Mouse (Mus musculus) spleen, adult 2 months (tissue): ENCODE results near the gene Slc22a18. TPM values are rescaled to one million over a fixed set of nuclear protein-coding genes. Genes with fewer than 3 reads are reported as not detected.

ENCODE experiments used
- DNase-seq, 2 experiments: peaks; one replicate each; pipeline versions ENCODE4 v3.0.0 to v3.0.0-alpha.2; 2012 to 2021; ENCODE audit warnings: low spot score in 2 of 2, low read depth in 1 of 2
- H3K27ac ChIP-seq: fragments of 200-500 bp; 2 replicates; pipeline ENCODE4 v1.5.1; 2012; ENCODE audit warnings: low read length, inconsistent platforms; ENCODE audit not compliant: insufficient read depth
- H3K27me3 ChIP-seq: fragments of 200-500 bp; 2 replicates; pipeline ENCODE4 v1.6.1; 2012; ENCODE audit warnings: mild to moderate bottlenecking, moderate library complexity, low read length, inconsistent platforms; ENCODE audit not compliant: control insufficient read depth, insufficient read depth
- H3K36me3 ChIP-seq: fragments of 200-500 bp; 2 replicates; pipeline ENCODE4 v1.6.1; 2012; ENCODE audit warnings: mild to moderate bottlenecking, low read length, inconsistent platforms; ENCODE audit not compliant: control insufficient read depth, insufficient read depth
- H3K4me1 ChIP-seq: fragments of 200-500 bp; 2 replicates; pipeline ENCODE4 v1.6.1; 2011; ENCODE audit warnings: inconsistent platforms; ENCODE audit not compliant: control insufficient read depth, insufficient read depth, insufficient read length
- H3K4me3 ChIP-seq: fragments of 200-500 bp; 2 replicates; pipeline ENCODE4 v1.5.1; 2011; ENCODE audit warnings: mild to moderate bottlenecking, inconsistent platforms; ENCODE audit not compliant: insufficient read depth, insufficient read length; ENCODE audit errors: extremely low read depth
- CTCF ChIP-seq: fragments of 200-500 bp; IDR thresholded peaks from 2 replicates; pipeline ENCODE4 v1.5.1; 2011; ENCODE audit warnings: mild to moderate bottlenecking, inconsistent platforms; ENCODE audit not compliant: insufficient read depth, insufficient read length, insufficient replicate concordance; ENCODE audit errors: extremely low read depth
- POLR2A ChIP-seq: fragments of 200-500 bp; IDR thresholded peaks from 2 replicates; pipeline ENCODE4 v1.6.1; 2011; ENCODE audit warnings: low read depth, low read length, inconsistent platforms
- WGBS: fragments of 180-500 bp; shearing (Covaris S2); methylation state at CpG from one replicate; pipeline ENCODE4 v1.1.7; 2018; 5-methylcytosine and 5-hydroxymethylcytosine counted together
- polyA plus RNA-seq: library from polyadenylated mRNA; depleted of rRNA; stranded (reverse); fragments of >200 nt; gene quantifications from 2 replicates; pipeline ENCODE4 v1.2.3, GENCODE M21; 2012; rRNA removed

Gene Slc22a18
- polyA plus RNA-seq, 1 experiment = 1.7 TPM

DNA sequence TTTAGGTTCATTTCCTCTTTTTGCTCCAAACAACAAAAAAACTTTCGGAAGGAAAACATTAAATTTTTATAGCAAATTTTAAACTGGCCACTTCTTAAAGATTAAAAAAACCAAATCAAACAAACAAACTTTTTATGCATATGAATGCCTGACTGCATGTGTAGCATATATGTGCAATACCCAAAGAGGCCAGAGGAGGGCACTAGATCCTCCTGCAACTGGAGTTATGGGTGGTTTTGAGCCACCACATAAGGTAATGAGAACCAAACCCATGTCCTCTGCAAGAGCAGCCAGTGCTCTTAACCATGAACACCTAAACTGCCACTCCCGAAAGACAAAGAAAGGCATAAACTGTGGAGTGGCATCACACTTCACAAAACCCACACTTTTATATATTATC, 70.8 kb downstream of the Slc22a18 start:
- Histone ChIP-seq H3K27ac (no peak overlapping the region), H3K27me3 (no peaks in the 10 kb centered on the region), H3K4me3 (no peak overlapping the region), H3K4me1 (peaks cover 15% of the 10 kb centered on the region), H3K36me3 (peaks cover 7% of the 10 kb centered on the region)
- TF ChIP-seq CTCF (peak; percentile 17; the same call in 1 of the 2 replicates), POLR2A (no peak)
- DNase-seq = peak; percentile 26 to 34
- WGBS = 82% methylated on average over 2 of the region's 2 CpGs

- no peaks in the 10 kb centered on the region for H3K27me3 ChIP-seq
- H3K4me3 ChIP-seq = no peak overlapping the region
- no peak for DNase-seq
- 0 out of 2 replicates have a peak, but pooled peaks cover 1% of the 10 kb centered on the region for H3K36me3 ChIP-seq
- peaks cover 15% of the 10 kb centered on the region for H3K4me1 ChIP-seq
- WGBS = 25% methylated on average over 2 of the region's 2 CpGs
- no peak overlapping the region for H3K27ac ChIP-seq
- no peak for TF ChIP-seq CTCF
- TF ChIP-seq POLR2A = no peak
Observed at GRCm38 (mm10) chr7:143546554-143546953, 73.0 kb downstream of the Slc22a18 start.

DNA sequence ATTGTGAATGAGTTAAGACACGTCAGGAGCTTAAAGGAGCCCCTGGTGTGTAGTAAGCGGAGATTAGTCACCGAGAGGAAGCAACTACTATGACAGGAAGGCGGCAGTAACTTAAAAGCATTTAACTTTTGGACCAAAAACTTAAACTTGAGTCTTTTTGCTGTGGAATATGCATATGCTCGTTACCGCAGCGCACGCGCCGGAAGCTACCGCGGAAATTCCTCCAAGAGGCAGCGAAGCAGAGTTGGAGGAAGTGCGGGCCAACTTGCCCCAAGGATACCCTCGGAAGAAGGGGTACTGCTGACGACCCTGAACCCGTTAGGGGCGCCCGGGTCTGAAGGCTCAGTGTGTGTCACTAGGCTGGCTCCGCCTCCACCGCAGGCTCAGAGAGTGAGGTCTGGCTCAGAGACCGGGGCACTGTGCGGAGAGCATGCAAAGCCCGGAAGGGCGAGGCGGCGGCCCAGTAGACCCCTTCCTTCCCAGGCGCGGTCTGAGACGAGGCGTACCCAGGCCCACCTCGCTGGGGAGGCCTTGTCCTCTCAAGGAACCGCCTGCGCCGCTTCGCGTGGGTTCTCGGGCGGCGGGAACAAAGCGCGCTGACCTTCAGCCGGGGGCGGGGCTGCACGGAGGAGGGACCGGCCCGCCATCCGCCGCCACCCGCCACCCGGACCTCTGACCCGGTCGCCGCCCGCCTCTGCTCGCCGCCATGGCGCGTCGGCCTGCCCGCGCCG, 74.9 kb downstream of the Slc22a18 start:
- Histone ChIP-seq H3K27ac (peak overlapping the region; percentile 90), H3K4me3 (peak overlapping the region; percentile 79), H3K36me3 (0 out of 2 replicates have a peak, but pooled peaks cover 1% of the 10 kb centered on the region), H3K4me1 (peaks cover 10% of the 10 kb centered on the region; the same call in 1 of the 2 replicates), H3K27me3 (no peaks in the 10 kb centered on the region)
- DNase-seq = peak; percentile 49 to 63
- TF ChIP-seq POLR2A (no peak), CTCF (no peak)
- under 1% methylated on average over 47 of the region's 63 CpGs for WGBS

Other genes with a start within 250 kb of the Slc22a18 start
- 2.2 and 2.5 TPM in 2 replicates for gene Cdkn1c, start 12.7 kb upstream of the Slc22a18 start, polyA plus RNA-seq
- 0.37 and 1.2 TPM in 2 replicates for gene Phlda2, start 29.4 kb downstream of the Slc22a18 start, polyA plus RNA-seq
- gene Nap1l4, start 75.4 kb downstream of the Slc22a18 start, polyA plus RNA-seq = 50.0 and 50.1 TPM in 2 replicates
- 12.0 and 12.2 TPM in 2 replicates for gene Cars, start 126.4 kb downstream of the Slc22a18 start, polyA plus RNA-seq
- gene Tnfrsf26, start 155.0 kb downstream of the Slc22a18 start, polyA plus RNA-seq = 2.9 and 3.2 TPM in 2 replicates
- gene Tnfrsf22, start 175.9 kb downstream of the Slc22a18 start, polyA plus RNA-seq = 5.2 and 5.6 TPM in 2 replicates
- 0.94 and 0.99 TPM in 2 replicates for gene Tnfrsf23, start 212.1 kb downstream of the Slc22a18 start, polyA plus RNA-seq